Mouse (Mus musculus): ENCODE measurements around the gene Stard9. TPM values are rescaled to one million over a fixed set of nuclear protein-coding genes. Genes with fewer than 3 reads are reported as not detected.
A peak's percentile ranks its signal among the peaks of the same experiment; 100 is the strongest.

Gene Stard9
- polyA plus RNA-seq, 1 experiment from 2014 or later = 1.3 TPM

GRCm38 (mm10) chr2:120630246-120630645 is 1.3 kb downstream of the Stard9 start:
- WGBS (ENCODE audit: insufficient replicate concordance) = 61% methylated on average over 2 of the region's 2 CpGs
- ATAC-seq (no peak), DNase-seq (no peak)
- H3K27me3 ChIP-seq (ENCODE audit: insufficient read depth, low read length) = no peaks in the 10 kb centered on the region
- H3K4me2 ChIP-seq (ENCODE audit: low read depth, low read length) = peak overlapping the region; percentile 86
- H3K4me3 ChIP-seq (ENCODE audit: low read depth, low read length) = peak overlapping the region; percentile 60; the same call in 1 of the 2 replicates
- peaks cover 32% of the 10 kb centered on the region for H3K4me1 ChIP-seq (ENCODE audit: insufficient read depth)
- TF ChIP-seq CTCF (IDR thresholded peaks at IDR 0.05; ENCODE audit: low read depth) = no peak
- TF ChIP-seq EP300 (IDR thresholded peaks at IDR 0.05; ENCODE audit: low read depth) = no peak
- H3K9me3 ChIP-seq (ENCODE audit: low read length) = no peaks in the 10 kb centered on the region
- H3K9ac ChIP-seq (replicated peaks) = peak overlapping the region; percentile 70; the same call in 1 of the 2 replicates
- H3K36me3 ChIP-seq (replicated peaks; ENCODE audit: insufficient read depth, low read length) = peaks cover 5% of the 10 kb centered on the region
- H3K27ac ChIP-seq (ENCODE audit: low read depth) = no peak overlapping the region

GRCm38 (mm10) chr2:120630655-120631054 is 1.7 kb downstream of the Stard9 start:
- no peak for TF ChIP-seq CTCF (IDR thresholded peaks at IDR 0.05; ENCODE audit: low read depth)
- 0 out of 2 replicates have a peak, but pooled peaks have one; percentile 44 for TF ChIP-seq EP300 (IDR thresholded peaks at IDR 0.05; ENCODE audit: low read depth)
- Histone ChIP-seq H3K4me2 (ENCODE audit: low read depth, low read length) (peak overlapping the region; percentile 86), H3K4me3 (ENCODE audit: low read depth, low read length) (no peak overlapping the region; the same call in 1 of the 2 replicates), H3K27me3 (ENCODE audit: insufficient read depth, low read length) (no peaks in the 10 kb centered on the region), H3K27ac (ENCODE audit: low read depth) (no peak overlapping the region), H3K9me3 (ENCODE audit: low read length) (no peaks in the 10 kb centered on the region), H3K9ac (replicated peaks) (peak overlapping the region; percentile 26; the same call in 1 of the 2 replicates), H3K36me3 (replicated peaks; ENCODE audit: insufficient read depth, low read length) (peaks cover 5% of the 10 kb centered on the region), H3K4me1 (ENCODE audit: insufficient read depth) (peaks cover 32% of the 10 kb centered on the region)
- ATAC-seq = no peak
- DNase-seq = no peak
- 48% methylated on average over 2 of the region's 2 CpGs for WGBS (ENCODE audit: insufficient replicate concordance)

- ATAC-seq = no peak
- Histone ChIP-seq H3K27ac (ENCODE audit: low read depth) (no peak overlapping the region), H3K27me3 (ENCODE audit: insufficient read depth, low read length) (no peaks in the 10 kb centered on the region), H3K9me3 (ENCODE audit: low read length) (no peaks in the 10 kb centered on the region), H3K9ac (replicated peaks) (no peak overlapping the region), H3K4me1 (ENCODE audit: insufficient read depth) (peaks cover 32% of the 10 kb centered on the region), H3K4me3 (ENCODE audit: low read depth, low read length) (no peak overlapping the region), H3K36me3 (replicated peaks; ENCODE audit: insufficient read depth, low read length) (peaks cover 5% of the 10 kb centered on the region), H3K4me2 (ENCODE audit: low read depth, low read length) (0 out of 2 replicates have a peak overlapping the region, but pooled peaks have one; percentile 18)
- DNase-seq = no peak
- 50% methylated on average over 2 of the region's 2 CpGs for WGBS (ENCODE audit: insufficient replicate concordance)
- TF ChIP-seq EP300 (IDR thresholded peaks at IDR 0.05; ENCODE audit: low read depth) (peak; percentile 77), CTCF (IDR thresholded peaks at IDR 0.05; ENCODE audit: low read depth) (no peak)
Observed at GRCm38 (mm10) chr2:120631521-120631920, 2.6 kb downstream of the Stard9 start.

- Histone ChIP-seq H3K4me1 (ENCODE audit: insufficient read depth) (peaks cover 32% of the 10 kb centered on the region), H3K9ac (replicated peaks) (no peak overlapping the region), H3K4me3 (ENCODE audit: low read depth, low read length) (no peak overlapping the region), H3K27me3 (ENCODE audit: insufficient read depth, low read length) (no peaks in the 10 kb centered on the region), H3K27ac (ENCODE audit: low read depth) (no peak overlapping the region), H3K9me3 (ENCODE audit: low read length) (no peaks in the 10 kb centered on the region), H3K4me2 (ENCODE audit: low read depth, low read length) (0 out of 2 replicates have a peak overlapping the region, but pooled peaks have one; percentile 18), H3K36me3 (replicated peaks; ENCODE audit: insufficient read depth, low read length) (peaks cover 5% of the 10 kb centered on the region)
- ATAC-seq (no peak), DNase-seq (no peak)
- 16% methylated on average over 4 of the region's 4 CpGs for WGBS (ENCODE audit: insufficient replicate concordance)
- TF ChIP-seq EP300 (IDR thresholded peaks at IDR 0.05; ENCODE audit: low read depth) (no peak), CTCF (IDR thresholded peaks at IDR 0.05; ENCODE audit: low read depth) (no peak)
Observed at GRCm38 (mm10) chr2:120631957-120632356, 3.0 kb downstream of the Stard9 start.

GRCm38 (mm10) chr2:120640835-120641234 is 11.9 kb downstream of the Stard9 start:
- no peak overlapping the region for H3K9ac ChIP-seq (replicated peaks)
- DNase-seq (peak; percentile 32), ATAC-seq (peak; percentile 98)
- no peak overlapping the region for H3K4me3 ChIP-seq (ENCODE audit: low read depth, low read length)
- WGBS (ENCODE audit: insufficient replicate concordance) = 68% methylated on average over 8 of the region's 8 CpGs
- H3K27ac ChIP-seq (ENCODE audit: low read depth) = peak overlapping the region; percentile 76
- H3K36me3 ChIP-seq (replicated peaks; ENCODE audit: insufficient read depth, low read length) = no peaks in the 10 kb centered on the region
- H3K9me3 ChIP-seq (ENCODE audit: low read length) = no peaks in the 10 kb centered on the region
- TF ChIP-seq EP300 (IDR thresholded peaks at IDR 0.05; ENCODE audit: low read depth) = peak; percentile 59; the same call in 1 of the 2 replicates
- no peak for TF ChIP-seq CTCF (IDR thresholded peaks at IDR 0.05; ENCODE audit: low read depth)
- peaks cover 11% of the 10 kb centered on the region for H3K4me1 ChIP-seq (ENCODE audit: insufficient read depth)
- no peak overlapping the region for H3K4me2 ChIP-seq (ENCODE audit: low read depth, low read length)
- H3K27me3 ChIP-seq (ENCODE audit: insufficient read depth, low read length) = no peaks in the 10 kb centered on the region

- H3K9ac ChIP-seq (replicated peaks) = no peak overlapping the region
- DNase-seq (no peak), ATAC-seq (no peak)
- no peaks in the 10 kb centered on the region for H3K9me3 ChIP-seq (ENCODE audit: low read length)
- no peaks in the 10 kb centered on the region for H3K27me3 ChIP-seq (ENCODE audit: insufficient read depth, low read length)
- TF ChIP-seq CTCF (IDR thresholded peaks at IDR 0.05; ENCODE audit: low read depth) (no peak), EP300 (IDR thresholded peaks at IDR 0.05; ENCODE audit: low read depth) (no peak)
- no peaks in the 10 kb centered on the region for H3K36me3 ChIP-seq (replicated peaks; ENCODE audit: insufficient read depth, low read length)
- peaks cover 11% of the 10 kb centered on the region for H3K4me1 ChIP-seq (ENCODE audit: insufficient read depth)
- H3K4me2 ChIP-seq (ENCODE audit: low read depth, low read length) = no peak overlapping the region
- no peak overlapping the region for H3K27ac ChIP-seq (ENCODE audit: low read depth)
- 75% methylated on average over 7 of the region's 7 CpGs for WGBS (ENCODE audit: insufficient replicate concordance)
- H3K4me3 ChIP-seq (ENCODE audit: low read depth, low read length) = no peak overlapping the region
Observed at GRCm38 (mm10) chr2:120643836-120644235, 14.9 kb downstream of the Stard9 start.
